Mouse (Mus musculus) thymus, postnatal 14 days (tissue): ENCODE data around the gene Cers5.

Experiments used
- DNase-seq: peaks from one replicate; pipeline ENCODE4 v3.0.0; 2021

The Cers5 gene

DNA sequence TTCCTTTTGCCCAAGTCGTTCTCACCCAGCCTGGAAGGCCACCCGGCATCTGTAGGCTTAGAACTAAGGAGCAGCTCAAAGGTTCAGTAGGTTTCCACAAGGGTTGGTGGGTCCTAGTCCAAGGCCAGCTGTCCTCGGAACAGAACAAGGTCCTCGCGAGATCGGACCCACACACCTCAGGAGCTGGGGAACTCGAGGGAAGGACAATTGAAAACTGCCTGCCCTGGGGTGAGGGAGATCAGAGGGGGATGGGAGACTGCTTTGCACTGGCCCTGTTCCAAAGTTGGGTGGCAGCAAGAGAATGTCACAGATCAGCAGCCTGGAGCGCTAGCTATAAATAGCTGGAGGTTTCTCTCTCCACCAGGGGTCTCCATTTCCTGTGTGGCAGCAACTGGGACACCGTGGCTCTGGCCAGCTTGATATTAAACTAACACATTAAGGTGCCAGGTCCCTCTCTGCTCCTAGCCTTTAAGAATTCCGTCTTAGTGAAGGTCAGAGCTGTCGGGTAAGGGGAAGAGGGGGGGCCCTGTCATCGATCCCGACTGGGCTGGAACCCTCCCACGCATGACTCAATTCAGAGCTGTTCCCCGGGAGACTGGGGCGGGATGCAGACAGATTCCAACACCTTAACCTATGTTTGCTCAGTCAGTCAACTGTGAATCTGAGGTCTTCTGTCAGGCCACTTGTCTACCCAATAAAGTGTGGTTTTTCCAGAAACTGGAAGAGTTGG, 48.2 kb downstream of the Cers5 start:
- DNase-seq = peak; percentile 75

DNA sequence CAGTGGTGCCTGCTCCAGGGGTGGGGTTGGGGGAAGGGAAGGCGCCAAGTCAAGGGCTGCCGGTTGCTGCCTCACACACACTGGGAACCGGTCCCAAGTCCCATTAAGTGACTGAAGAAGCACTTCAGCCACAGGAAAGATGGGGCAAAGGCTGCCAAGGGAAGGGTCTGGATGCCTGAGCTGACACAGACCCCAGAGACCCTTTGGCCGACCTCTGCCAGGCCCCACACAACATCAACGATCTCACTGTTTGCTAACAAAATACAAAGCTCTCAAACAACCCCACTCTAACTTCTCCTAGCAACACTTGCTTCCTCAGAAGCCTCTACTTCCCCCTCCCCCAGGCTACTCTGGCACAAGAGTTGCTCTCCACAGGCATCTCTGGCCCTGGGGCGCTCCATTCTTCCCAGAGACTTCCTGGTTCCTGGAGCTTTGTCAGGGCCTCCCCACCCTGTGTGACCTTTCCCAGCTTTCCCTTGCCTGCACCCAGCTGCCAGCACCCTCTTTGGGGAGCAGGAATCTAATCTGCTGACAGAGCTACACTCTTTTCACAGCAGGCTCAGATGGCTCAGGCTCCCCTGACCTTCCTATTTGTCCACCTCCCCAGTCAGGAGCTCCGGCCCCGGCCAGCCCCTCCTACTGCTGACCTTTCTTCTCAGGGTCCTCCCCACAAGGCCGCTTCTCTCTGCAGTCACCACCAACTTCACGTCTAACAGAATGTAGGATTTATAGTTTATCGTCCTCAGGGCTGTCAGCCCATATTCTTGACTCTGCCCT, 49.0 kb downstream of the Cers5 start:
- DNase-seq = no peak

DNA sequence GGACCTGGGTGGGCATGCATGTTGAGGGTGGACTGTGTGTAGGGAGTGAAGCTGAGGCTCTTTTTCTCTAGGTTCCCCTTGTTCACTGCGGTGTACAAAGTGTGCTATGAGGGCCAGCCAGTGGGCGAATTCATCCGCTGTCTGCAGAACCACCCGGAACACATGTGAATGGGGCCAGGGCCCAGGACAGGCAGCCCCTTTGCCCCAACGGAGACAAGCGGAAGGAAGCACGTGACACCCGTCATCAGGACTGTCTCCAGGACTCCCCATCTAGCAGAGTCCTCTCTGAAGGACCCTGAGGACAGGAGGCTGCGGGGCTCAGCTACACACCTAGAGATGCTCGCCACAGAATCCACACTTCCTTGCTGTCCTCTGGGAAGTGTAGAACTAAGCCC, 49.6 kb downstream of the Cers5 start:
- DNase-seq = no peak

DNA sequence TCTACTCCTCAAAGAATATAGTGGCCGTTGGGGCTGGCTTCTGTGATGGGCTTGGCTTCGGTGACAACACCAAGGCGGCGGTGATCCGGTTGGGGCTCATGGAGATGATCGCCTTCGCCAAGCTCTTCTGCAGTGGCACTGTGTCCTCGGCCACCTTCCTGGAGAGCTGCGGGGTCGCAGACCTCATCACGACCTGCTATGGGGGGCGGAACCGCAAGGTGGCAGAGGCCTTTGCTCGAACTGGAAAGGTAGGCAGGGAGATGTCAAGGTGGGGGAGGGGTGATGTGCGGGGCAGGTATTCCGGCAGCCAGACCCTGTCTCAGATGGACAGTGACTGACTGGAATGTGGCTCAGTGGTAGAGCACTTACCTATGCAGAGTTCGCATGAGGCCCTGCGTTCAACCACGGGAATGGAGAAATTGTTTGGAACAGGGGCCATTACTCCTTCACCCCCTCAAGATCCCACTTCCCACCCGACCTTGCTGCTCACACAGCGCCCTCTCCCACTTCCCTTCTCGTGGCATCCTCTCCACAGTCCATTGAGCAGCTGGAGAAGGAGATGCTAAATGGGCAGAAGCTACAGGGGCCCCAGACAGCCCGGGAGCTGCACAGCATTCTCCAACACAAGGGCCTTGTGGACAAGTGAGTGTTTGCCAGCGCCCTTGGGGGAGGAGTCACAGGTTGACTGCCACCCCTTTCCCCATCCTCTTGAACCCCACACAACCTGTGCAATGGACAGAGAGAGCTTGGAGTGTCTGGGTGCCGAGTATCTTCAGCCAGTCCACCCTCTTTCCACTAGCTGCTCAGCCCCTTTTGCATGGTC, 50.6 kb downstream of the Cers5 start:
- DNase-seq = no peak

DNA sequence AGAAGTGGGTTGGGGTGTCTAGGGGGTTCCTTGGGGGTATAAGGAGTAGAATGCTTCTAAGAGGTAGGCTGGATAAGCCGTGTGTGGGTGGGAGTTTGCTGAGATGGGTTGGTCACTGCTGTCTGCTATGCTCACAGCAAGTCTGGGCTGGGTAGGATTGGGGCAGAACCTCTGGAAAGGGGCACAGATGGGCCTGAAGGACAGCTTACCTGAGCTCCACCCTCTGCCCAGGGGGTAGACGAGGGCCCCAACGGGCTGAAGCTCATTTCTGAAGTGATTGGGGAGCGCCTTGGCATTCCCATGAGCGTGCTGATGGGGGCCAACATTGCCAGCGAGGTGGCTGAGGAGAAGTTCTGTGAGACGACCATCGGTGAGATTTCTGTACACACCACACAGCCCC, 52.8 kb downstream of the Cers5 start:
- no peak for DNase-seq

DNA sequence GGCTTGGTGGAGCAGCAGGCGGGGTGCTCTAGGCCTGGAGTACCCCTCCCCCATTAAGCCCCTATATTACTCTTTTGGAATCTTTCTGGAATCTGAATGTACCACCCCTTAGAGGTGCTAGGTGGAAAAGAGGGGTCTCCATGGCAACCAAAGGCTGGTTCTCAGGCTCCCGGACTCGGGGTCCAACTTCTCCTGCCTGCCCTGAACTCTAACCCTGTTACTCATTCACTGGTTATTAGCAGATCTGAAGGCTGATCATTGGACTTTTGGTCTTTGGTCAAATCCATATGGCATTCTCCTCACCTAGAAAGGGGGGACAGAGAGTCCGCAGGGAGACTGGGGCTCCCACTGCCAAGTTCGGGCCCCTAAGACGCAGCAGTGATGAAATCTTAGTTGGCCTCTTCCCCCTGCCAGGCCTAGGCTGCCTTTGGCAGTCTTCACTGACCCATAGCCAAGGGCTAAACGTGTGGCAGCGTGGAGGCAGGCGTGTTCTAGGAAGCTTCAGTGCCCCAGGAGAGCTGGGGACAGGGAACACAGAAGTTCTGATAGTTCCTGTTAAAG, 54.1 kb downstream of the Cers5 start:
- DNase-seq = no peak

DNA sequence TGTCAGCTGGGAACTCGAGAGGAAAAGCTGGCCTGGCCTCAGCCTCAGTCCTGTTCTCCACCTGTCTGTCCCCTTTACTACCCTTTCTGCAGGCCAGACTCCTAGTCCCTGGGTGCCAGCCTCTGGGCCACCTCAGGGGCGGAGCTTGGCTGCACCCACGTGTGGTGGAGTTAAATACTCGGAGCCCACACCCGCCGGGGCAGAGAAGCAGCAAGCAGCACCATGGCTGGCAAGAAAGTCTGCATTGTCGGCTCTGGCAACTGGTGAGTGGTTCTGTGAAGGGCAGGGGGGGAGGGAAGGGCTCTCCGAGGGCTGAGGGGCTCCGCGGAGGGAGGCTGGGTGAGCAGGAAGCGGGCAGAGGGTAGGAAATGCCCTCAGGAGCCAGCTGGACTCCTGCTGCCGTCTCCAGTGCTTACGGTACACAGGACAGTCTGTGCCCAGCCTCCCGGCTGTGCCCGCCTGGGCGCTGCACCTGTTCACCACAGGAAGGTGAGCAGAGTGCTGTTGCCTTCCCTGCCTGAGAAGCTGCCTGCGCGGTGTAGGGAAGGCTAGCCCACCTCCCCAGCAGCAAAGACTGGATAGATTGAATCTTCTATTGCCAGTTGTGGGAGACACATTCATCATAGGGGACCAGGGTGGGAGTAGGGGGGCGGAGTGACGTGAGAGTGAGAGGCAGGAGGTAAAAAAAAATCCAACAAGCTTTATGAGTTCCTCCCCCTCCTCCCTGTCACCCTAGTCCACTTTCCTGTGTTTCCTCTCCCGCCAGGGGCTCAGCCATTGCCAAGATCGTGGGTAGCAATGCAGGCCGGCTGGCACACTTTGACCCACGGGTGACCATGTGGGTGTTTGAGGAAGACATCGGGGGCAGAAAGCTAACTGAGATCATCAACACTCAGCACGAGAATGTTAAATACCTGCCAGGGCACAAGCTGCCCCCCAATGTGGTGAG, 55.0 kb downstream of the Cers5 start, which contains the start of gene Gpd1:
Gpd1 (plus strand) TSS at position 130 of the 949 bp plus-strand sequence.
- DNase-seq = peak; percentile 23

DNA sequence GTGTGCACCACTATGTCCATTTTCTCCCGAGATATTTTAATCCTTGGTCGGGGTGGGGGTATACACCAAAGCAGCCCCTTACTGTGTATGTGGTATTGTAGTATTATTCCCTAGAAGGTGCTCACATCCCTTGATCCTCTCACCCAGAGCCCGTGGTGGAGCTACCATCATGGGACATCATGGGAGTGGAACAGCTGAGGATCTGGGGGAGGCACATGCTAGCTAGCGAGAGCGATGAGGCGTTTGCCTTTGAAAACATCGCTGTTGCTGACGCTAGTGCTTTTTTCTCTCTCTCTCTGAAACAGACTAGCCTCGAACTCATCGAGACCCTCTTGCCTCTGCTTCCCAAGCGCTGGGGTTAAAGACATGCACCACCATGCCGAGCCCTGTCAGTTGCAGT, 55.9 kb downstream of the Cers5 start:
- DNase-seq = no peak

DNA sequence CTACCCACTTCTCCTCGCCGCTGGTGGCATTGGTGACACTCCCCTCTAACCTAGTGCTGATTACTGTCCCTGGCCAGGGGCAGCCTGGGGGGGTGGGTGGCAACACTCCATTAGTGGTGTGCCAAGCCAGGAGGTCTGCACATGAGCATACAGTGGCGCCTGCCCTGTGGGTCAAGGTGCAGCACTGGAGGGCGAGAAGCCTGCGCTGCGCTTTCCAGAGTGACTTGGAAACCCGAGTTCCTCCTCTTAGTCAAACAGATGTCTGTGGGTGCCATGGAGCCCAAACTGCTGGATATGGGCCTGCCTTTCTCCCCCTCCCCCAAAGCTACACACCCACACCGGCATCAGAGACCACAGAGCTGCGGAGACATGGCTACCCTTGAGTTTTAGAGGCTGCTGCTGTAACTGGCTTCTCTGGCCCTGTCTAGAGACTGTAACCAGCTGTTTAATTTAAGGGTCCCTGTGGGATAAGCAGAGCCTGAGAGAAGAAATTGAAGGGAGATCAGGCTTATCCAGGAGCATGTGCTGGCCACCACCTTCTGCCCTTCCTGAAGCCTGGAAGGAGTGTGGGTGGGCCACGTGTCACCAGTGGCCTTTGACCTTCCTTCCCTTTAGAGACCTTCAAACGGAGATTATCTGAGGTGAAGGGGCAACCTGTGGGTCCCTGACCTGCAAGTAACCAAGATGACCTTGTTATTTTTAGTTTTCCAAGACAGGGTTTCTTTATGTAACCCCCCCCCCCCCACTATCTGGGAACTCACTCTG, 56.5 kb downstream of the Cers5 start:
- no peak for DNase-seq

DNA sequence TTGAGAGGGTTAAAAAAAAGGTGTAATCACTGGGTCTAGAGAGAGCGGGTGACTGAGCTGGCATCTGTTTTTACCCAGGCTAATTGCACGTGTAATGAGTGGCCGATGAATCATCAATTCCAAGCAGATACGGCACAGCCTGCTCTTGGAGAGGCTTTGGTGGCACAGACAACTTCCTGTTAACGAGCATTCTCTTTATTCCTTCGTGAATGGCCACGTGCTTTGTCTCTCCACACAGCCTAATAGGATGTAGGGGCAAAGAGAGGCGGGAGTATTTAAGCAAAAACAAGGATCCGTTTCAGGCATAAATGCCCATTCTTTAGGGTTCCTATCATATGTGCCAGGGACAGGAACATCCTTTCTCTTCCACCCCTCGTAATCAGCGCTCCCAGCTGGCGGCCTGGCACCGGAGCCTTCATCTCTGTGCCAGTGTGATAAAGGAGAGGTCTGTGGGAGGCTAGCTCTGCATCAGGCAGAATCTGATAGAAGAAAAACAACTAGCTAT, 57.3 kb downstream of the Cers5 start:
- DNase-seq = no peak

DNA sequence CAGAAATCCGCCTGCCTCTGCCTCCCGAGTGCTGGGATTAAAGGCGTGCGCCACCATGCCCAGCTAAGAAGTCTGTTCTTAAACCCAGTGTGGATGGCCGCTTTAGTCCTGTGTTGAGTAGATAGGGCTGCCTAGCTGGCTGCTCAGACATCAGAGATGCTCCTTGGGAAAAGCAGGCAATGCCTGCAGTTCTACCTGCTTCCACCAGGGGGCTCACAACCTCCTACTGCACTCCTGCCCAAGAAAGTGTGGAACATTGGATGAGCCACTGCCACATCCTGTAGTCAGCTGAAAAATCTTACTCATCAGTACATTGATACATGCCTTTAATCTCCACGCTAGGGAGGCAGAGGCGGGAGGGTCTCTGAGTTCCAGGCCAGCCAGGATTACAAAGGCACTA, 57.8 kb downstream of the Cers5 start:
- peak; percentile 74 for DNase-seq

DNA sequence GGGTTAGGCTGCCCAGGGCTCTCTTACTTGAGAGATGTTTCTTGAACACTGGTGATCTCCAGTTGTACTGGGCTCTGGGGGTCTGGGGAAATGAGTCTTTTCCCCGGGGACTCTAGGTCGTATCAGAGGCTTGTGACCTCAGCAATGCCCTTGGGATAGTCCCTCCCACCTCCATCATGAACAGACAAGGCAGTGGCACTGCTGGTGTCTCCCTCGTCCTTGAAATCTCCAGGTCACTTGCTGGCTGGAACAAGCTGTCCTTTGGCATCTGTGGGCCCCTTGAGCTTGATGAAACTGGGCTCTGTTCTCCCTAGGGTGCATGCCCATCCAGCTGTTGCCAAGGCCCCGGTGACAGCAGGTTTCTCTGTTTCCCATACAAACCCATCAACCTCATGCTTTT, 58.5 kb downstream of the Cers5 start:
- DNase-seq = no peak

DNA sequence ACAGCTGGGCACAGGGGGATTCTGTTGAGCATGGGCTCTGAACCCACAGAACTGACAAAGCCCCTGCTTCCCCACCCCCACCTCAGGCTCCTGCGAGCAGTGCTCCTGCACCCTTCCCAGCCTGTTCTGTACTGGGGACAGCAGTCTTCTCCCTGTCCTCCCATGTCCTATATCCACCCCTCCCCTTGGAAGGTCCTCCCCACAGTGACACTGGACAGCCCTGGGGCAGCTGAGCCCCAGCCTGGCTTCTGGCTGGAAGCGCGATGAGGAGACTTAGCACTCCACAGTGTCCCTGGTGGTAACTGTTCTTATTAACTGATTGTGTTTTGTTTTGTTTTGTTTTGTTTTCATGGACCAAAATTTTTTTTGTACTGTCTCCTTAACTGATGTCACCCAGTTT, 59.1 kb downstream of the Cers5 start:
- DNase-seq = no peak

DNA sequence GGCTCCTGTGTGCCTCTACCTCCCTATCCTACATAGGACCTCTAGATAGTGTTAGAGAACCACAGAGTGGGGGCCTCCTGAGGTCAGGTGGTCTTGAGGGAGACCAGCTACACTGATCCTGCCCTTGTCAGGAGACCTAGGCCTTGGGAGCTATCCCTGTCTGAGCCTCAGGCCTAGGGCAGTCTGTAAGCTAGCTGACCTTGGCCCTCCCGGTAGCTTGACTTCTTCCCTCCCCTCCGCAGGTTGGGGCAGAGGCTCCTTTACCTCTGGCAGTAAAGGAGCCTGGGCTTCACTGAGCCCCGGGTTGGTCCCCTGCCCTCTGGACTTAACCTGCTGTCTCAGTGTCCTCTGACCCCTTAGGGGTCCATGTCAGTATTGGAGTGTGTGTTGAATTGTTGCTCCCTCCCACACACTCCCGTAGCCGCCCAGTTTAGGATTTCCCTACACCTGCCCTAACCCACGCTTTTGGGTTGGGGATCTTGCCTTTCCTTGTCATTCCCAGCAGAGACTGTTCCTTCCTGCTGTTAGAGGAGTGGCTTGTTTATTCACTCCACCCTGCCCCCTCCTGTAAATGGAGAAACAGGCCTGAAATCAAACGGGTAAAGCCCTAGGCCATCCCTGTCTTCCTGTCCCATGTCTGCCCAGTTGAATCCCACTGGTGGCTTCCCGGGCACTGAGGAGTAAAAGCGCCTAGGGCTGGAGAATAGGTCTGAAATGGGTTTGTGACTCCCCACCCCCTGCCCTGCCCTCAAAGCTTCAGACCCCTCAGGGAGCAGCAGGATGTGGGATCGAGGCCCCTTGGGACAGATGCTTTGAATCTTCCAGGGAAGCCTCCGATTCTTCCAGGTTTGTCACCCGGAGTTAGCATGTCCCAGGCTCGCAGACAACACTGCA, 59.8 kb downstream of the Cers5 start:
- no peak for DNase-seq

DNA sequence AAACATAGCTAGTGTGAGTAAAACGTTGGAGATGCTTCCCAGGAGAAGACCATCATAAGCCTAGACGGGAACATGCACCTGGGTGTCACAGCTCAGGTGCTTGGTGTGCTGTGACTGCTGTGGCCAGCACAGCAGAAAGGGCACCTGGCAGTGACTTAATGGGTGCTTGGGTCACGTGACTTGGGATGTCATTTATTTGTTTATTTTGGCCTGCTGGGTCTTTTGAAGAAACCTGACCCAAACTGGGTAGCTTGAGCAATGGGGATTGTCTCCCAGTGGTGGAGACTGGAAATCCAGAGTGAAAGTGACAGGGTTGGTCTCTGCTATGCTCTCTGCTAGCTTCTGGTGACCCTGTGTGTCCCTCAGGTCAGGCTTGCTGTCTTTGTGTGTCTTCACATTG, 61.2 kb downstream of the Cers5 start:
- no peak for DNase-seq

DNA sequence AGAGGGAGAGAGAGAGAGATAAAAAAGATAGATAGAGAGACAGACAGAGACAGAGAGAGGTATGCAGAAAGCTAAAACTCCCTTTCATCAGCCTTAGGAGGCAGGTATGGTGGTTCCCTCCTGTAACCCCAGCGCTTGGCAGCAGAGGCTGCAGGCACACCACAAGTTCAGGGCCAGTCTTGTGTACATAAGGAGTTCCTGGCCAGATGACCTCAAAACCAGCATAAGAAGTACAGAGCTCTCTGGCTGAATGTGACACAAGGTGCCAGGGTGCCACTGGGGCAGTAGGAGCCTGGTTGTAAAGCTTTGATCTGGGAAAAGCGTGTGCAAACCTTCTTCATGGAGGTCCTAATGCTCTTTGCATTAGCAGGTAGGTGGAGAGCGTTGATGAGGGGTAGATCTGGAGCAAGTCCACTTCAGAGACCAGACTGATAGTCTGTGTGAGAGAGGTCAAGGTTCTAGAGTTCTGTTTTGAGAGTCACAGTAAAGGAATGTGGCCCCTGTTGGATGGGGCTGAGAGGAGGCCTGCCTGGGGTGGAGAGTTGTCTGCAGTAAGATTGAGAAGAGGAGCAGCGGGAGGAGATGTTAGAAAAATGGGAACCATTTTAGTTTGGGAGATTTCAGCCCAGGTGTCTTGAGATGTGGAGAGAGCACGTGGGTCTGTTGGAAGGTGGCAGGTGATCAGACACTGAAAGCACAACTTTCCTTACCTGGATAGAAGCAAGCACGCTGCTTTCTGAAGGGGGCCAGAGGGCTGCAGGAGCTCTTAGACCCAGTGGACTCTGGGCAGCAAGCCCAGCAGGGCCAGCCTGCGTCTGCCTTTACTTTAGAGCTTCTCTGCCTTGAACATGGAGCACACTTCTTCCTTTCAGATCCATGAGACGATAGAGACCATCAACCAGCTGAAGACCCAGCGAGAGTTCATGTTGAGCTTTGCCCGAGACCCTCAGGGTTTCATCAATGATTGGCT, 62.2 kb downstream of the Cers5 start:
- DNase-seq = no peak

DNA sequence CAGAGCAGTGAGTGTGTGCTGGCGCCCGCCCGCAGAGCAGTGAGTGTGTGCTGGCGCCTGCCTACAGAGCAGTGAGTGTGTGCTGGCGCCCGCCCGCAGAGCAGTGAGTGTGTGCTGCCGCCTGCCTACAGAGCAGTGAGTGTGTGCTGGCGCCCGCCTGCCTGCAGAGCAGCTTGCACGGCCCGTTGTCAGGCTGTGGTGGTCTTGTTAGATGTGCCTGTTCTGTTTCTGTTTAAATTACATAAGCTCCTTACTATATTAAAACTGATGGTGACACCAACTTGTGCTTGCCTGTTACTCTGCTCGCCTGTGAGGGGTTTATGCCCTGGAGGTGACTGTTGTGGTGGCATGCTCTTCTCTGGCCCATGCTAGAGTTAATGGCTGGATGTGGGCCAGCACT, 64.5 kb downstream of the Cers5 start:
- no peak for DNase-seq

DNA sequence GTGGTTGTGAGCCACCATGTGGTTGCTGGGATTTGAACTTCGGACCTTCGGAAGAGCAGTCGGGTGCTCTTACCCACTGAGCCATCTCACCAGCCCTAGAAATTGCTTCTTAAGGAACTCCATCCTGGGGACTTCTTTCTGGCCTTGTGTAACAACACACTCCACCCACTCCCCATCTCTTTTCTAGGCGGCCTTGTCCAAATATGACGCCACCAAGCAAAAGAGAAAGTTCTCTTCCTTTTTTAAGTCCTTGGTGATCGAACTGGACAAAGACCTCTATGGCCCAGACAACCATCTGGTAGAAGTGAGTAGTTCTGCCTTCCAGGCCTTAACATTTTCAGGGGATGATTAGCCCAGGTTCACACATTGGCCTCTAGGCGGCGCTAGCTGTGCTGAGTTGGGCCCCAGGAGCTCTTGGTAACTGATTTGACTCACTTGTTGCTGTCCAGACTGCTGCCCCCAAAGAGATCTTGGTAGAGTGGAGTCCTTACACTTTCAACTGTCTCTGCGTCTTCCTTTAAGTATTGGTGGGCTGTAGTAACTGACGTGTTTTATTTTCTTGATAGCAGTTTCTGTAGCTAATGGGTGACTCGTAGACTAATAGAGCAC, 67.1 kb downstream of the Cers5 start, which contains the start of gene Gm17349:
Gm17349 (minus strand) TSS at position 51 of the 609 bp plus-strand sequence.
- DNase-seq = peak; percentile 47
